Mouse (Mus musculus): ENCODE data around the gene Spock1.

GRCm38 (mm10) chr13:57496778-57497177 is 411.4 kb downstream of the Spock1 start:
- no peak for TF ChIP-seq MAFK (IDR thresholded peaks at IDR 0.05; ENCODE audit: insufficient read depth, low read depth, low read length)
- no peak for TF ChIP-seq ZC3H11A (IDR thresholded peaks at IDR 0.05; ENCODE audit: borderline replicate concordance, low read depth, low read length)

Measured in ES-E14 (cell line).